Mouse (Mus musculus): ENCODE data around the gene Eid3. TPM values are rescaled to one million over a fixed set of nuclear protein-coding genes. Genes with fewer than 3 reads are reported as not detected.
A peak's percentile ranks its signal among the peaks of the same experiment; 100 is the strongest.

The Eid3 gene
- polyA plus RNA-seq, 1 experiment, result 1.3 TPM

DNA sequence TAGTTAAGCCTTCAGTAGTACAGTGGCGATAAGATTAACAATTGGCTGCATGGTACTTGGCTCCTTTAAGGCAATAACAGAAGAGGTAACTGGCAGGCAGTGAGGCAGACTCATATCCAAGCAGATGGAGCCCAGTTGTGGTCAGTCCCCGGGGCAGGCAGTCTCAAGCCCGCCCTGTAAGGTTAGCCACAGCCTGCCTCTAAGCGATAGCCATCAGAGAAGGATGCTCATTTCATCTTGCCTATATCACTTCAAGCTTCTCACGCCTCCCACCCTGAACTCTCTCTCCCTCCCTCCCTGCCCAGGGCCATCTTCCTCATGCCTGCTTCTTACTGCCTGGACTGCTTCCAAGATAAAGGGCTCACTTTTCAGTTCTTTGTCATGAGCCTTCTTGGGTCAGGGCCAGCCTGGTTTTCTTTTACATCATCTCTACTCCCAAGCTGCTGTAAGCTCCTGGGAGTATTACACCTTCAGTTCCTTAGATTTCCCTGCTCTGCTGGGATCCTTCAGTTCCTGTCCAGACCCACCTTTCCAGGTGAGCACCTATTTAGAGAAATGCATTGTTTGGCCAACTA lies 3.2 kb upstream of the Eid3 start:
- no peak overlapping the region for H3K4me3 ChIP-seq (ENCODE audit: insufficient read depth, poor library complexity, severe bottlenecking)
- TF ChIP-seq MYOD1 (IDR thresholded peaks at IDR 0.05; ENCODE audit: control insufficient read depth, insufficient read length, low read depth), result peak; percentile 11
- peak; percentile 47 for TF ChIP-seq MAX (IDR thresholded peaks at IDR 0.05)
- no peak for TF ChIP-seq USF1 (IDR thresholded peaks at IDR 0.05; ENCODE audit: low read depth)

DNA sequence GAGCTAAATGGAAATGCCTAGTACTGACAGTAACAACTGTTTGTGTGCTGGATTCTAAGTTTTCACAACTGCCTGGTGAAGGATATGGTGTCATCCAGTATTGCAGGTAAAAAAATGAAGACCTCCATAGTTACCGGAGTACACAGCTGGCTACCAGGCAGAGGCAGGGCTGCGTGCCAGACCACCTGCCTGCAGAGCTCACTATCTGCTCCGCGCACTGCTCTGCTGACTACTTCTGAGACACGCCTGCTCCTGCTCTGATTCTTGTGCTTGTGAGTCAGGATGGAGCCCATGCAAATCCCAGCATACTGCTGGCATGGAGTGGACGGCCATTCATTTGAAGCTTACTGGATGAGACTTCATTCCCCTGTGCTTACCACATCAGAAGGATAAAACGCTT lies 2.6 kb upstream of the Eid3 start:
- H3K36me3 ChIP-seq (ENCODE audit: control insufficient read depth, insufficient read depth), result peaks cover 63% of the 10 kb centered on the region
- H3K79me2 ChIP-seq (ENCODE audit: control insufficient read depth, insufficient read depth), result peaks cover 99% of the 10 kb centered on the region
- H3ac ChIP-seq (ENCODE audit: control insufficient read depth, insufficient read length, low read depth), result no peak overlapping the region
- peaks cover 95% of the 10 kb centered on the region for H3K79me3 ChIP-seq (ENCODE audit: low read depth)
- H3K4me3 ChIP-seq (ENCODE audit: insufficient read depth, poor library complexity, severe bottlenecking), result no peak overlapping the region
- TF ChIP-seq CTCF (IDR thresholded peaks at IDR 0.05; ENCODE audit: control insufficient read depth, insufficient read depth, insufficient read length) (no peak), MYOD1 (IDR thresholded peaks at IDR 0.05; ENCODE audit: control insufficient read depth, insufficient read length, low read depth) (peak; percentile 79)
- no peaks in the 10 kb centered on the region for H3K27me3 ChIP-seq (ENCODE audit: control insufficient read depth, insufficient read depth, insufficient read length)

More for the DNA sequence above, 3.2 kb upstream of the Eid3 start:
- peaks cover 92% of the 10 kb centered on the region for H3K79me2 ChIP-seq (ENCODE audit: control insufficient read depth, insufficient read depth)
- H3K36me3 ChIP-seq (ENCODE audit: control insufficient read depth, insufficient read depth), result peaks cover 57% of the 10 kb centered on the region
- peaks cover 89% of the 10 kb centered on the region for H3K79me3 ChIP-seq (ENCODE audit: low read depth)
- H3K27me3 ChIP-seq (ENCODE audit: control insufficient read depth, insufficient read depth, insufficient read length), result no peaks in the 10 kb centered on the region
- H3ac ChIP-seq (ENCODE audit: control insufficient read depth, insufficient read length, low read depth), result no peak overlapping the region

DNA sequence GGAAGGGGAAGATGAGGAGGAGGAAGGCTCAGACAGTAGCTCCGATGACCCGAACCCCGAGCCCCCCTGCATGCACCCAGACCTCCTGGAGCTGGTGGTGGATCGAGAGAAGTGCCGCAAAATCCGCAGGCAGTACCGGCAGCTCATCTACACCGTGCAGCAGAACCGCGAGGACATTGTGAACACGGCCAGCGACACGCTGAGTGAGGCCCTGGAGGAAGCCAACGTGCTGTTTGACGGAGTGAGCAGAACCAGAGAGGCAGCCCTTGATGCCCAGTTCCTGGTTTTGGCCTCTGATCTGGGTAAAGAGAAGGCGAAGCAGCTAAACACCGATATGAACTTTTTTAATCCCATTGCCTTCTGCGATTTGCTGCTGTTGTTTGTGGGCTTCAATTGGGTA lies 406 bp downstream of the Eid3 start:
- Histone ChIP-seq H3K4me3 (ENCODE audit: insufficient read depth, poor library complexity, severe bottlenecking) (no peak overlapping the region), H3K79me3 (ENCODE audit: low read depth) (peaks cover 98% of the 10 kb centered on the region), H3K27me3 (ENCODE audit: control insufficient read depth, insufficient read depth, insufficient read length) (no peaks in the 10 kb centered on the region), H3ac (ENCODE audit: control insufficient read depth, insufficient read length, low read depth) (no peak overlapping the region), H3K79me2 (ENCODE audit: control insufficient read depth, insufficient read depth) (peaks cover 100% of the 10 kb centered on the region), H3K36me3 (ENCODE audit: control insufficient read depth, insufficient read depth) (peaks cover 92% of the 10 kb centered on the region)
- TF ChIP-seq FOSL1 (IDR thresholded peaks at IDR 0.05; ENCODE audit: insufficient read depth, low read length, poor library complexity, severe bottlenecking) (no peak), MAX (IDR thresholded peaks at IDR 0.05) (no peak), MYOG (IDR thresholded peaks at IDR 0.05; ENCODE audit: control insufficient read depth, extremely low read depth, insufficient read length) (no peak), CEBPB (IDR thresholded peaks at IDR 0.05; ENCODE audit: low read depth) (no peak), USF1 (IDR thresholded peaks at IDR 0.05; ENCODE audit: low read depth) (no peak), CTCF (IDR thresholded peaks at IDR 0.05; ENCODE audit: control insufficient read depth, insufficient read depth, insufficient read length) (no peak), MYOD1 (IDR thresholded peaks at IDR 0.05; ENCODE audit: control insufficient read depth, insufficient read length, low read depth) (no peak)

DNA sequence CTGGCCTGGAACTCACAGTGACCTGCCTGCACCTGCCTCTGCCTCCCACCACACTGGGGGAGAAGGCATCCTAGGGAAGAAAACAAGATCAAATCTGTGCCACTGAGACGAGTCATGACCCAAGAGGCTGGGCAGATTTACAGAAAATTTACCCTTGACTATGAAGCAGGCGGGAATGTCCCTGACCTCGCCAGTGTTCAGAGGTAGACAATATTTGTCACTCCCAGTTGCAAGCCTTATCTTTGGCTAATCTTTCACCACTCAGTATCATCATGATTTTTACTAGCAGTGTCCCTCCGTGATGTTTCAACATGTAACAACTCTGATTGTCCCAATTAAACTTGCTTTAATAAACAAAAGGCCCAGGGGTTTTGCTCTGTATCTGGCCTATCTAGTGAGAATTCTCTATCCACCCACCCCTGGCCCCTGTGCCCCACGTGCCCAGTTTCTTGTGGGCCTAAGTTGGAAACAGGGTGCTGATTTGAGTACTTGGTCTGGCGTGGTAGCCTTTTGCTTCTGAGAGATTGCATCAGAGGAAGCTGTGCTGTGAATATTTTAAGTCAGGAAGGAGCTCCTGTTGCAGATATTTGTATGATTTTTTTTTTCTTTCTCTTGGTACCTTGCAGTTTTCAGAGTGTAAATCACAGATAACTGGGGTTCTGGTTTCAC lies 2.1 kb downstream of the Eid3 start:
- Histone ChIP-seq H3K79me3 (ENCODE audit: low read depth) (peaks cover 99% of the 10 kb centered on the region), H3K27me3 (ENCODE audit: control insufficient read depth, insufficient read depth, insufficient read length) (no peaks in the 10 kb centered on the region), H3K4me3 (ENCODE audit: insufficient read depth, poor library complexity, severe bottlenecking) (no peak overlapping the region), H3ac (ENCODE audit: control insufficient read depth, insufficient read length, low read depth) (no peak overlapping the region), H3K36me3 (ENCODE audit: control insufficient read depth, insufficient read depth) (peaks cover 97% of the 10 kb centered on the region), H3K79me2 (ENCODE audit: control insufficient read depth, insufficient read depth) (peaks cover 100% of the 10 kb centered on the region)
- TF ChIP-seq CTCF (IDR thresholded peaks at IDR 0.05; ENCODE audit: control insufficient read depth, insufficient read depth, insufficient read length), result no peak
- TF ChIP-seq MYOD1 (IDR thresholded peaks at IDR 0.05; ENCODE audit: control insufficient read depth, insufficient read length, low read depth), result no peak
- TF ChIP-seq MAX (IDR thresholded peaks at IDR 0.05), result no peak
- no peak for TF ChIP-seq MYOG (IDR thresholded peaks at IDR 0.05; ENCODE audit: control insufficient read depth, extremely low read depth, insufficient read length)
- no peak for TF ChIP-seq USF1 (IDR thresholded peaks at IDR 0.05; ENCODE audit: low read depth)
- TF ChIP-seq CEBPB (IDR thresholded peaks at IDR 0.05; ENCODE audit: low read depth), result no peak
- TF ChIP-seq FOSL1 (IDR thresholded peaks at IDR 0.05; ENCODE audit: insufficient read depth, low read length, poor library complexity, severe bottlenecking), result no peak

DNA sequence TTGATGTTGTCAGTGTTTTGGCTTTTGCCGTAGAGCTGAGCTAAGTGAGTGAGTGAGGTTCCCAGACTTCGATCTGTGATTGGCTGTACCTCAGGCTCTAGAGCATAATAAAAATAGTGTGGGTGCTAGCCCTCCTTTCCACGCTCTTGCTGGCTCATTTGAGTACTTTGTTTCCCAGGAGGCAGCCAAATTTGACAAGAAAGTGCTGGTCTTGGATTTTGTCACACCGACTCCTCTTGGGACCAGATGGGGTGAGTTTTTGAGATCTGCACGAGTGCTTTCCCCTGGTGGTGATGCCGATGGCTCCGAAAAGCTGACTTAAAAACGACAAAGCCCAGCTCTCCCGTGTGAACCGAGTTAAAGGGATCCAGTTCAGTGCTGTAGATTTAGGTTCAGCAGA lies 9.0 kb downstream of the Eid3 start:
- H3K79me2 ChIP-seq (ENCODE audit: control insufficient read depth, insufficient read depth), result peaks cover 100% of the 10 kb centered on the region
- TF ChIP-seq CTCF (IDR thresholded peaks at IDR 0.05; ENCODE audit: control insufficient read depth, insufficient read depth, insufficient read length) (no peak), MYOD1 (IDR thresholded peaks at IDR 0.05; ENCODE audit: control insufficient read depth, insufficient read length, low read depth) (no peak), MAX (IDR thresholded peaks at IDR 0.05) (no peak), USF1 (IDR thresholded peaks at IDR 0.05; ENCODE audit: low read depth) (no peak), MYOG (IDR thresholded peaks at IDR 0.05; ENCODE audit: control insufficient read depth, extremely low read depth, insufficient read length) (no peak), FOSL1 (IDR thresholded peaks at IDR 0.05; ENCODE audit: insufficient read depth, low read length, poor library complexity, severe bottlenecking) (no peak), CEBPB (IDR thresholded peaks at IDR 0.05; ENCODE audit: low read depth) (no peak)
- no peaks in the 10 kb centered on the region for H3K27me3 ChIP-seq (ENCODE audit: control insufficient read depth, insufficient read depth, insufficient read length)
- peaks cover 100% of the 10 kb centered on the region for H3K36me3 ChIP-seq (ENCODE audit: control insufficient read depth, insufficient read depth)
- no peak overlapping the region for H3K4me3 ChIP-seq (ENCODE audit: insufficient read depth, poor library complexity, severe bottlenecking)
- H3ac ChIP-seq (ENCODE audit: control insufficient read depth, insufficient read length, low read depth), result no peak overlapping the region
- H3K79me3 ChIP-seq (ENCODE audit: low read depth), result peaks cover 83% of the 10 kb centered on the region
